Mouse (Mus musculus): Measurements from ENCODE around the gene Ptgir. TPM values are rescaled to one million over a fixed set of nuclear protein-coding genes. Genes with fewer than 3 reads are reported as not detected.
A peak's percentile ranks its signal among the peaks of the same experiment; 100 is the strongest.

Gene Ptgir
- polyA plus RNA-seq, 1 experiment from 2014 or later: 1.1 TPM

DNA sequence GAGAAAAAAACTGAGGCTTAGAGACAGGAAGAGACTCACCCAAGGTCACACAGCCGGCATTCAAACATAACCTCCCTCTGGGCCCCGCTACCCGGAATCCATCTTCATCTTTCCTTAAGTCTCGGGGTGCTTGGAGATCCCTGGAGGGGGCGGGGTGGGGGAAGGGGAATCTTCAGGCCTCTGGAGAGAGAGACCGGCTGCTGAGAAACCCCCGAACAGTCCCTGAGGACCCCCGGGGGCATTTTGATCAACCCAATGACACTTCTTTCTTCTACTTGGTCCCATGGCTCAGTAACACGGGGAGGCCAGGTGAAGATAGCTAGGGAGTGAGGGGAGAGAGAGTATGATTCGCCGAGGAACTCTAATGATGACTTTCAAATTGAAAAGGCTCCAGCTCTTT, 30.3 kb upstream of the Ptgir start:
- peak overlapping the region; percentile 83 for H3K4me2 ChIP-seq
- H3K27ac ChIP-seq: peak overlapping the region; percentile 96
- H3K4me1 ChIP-seq (replicated peaks): peaks cover 28% of the 10 kb centered on the region
- peak overlapping the region; percentile 88 for H3K4me3 ChIP-seq (replicated peaks)
- ATAC-seq (ENCODE audit: insufficient number of reproducible peaks, insufficient read depth, low FRiP score, low TSS enrichment, low read depth): no peak
- WGBS: 5% methylated on average over 11 of the region's 11 CpGs
- H3K27me3 ChIP-seq: no peaks in the 10 kb centered on the region
- H3K9me3 ChIP-seq: no peaks in the 10 kb centered on the region
- H3K9ac ChIP-seq (replicated peaks): peak overlapping the region; percentile 92
- peaks cover 31% of the 10 kb centered on the region for H3K36me3 ChIP-seq

DNA sequence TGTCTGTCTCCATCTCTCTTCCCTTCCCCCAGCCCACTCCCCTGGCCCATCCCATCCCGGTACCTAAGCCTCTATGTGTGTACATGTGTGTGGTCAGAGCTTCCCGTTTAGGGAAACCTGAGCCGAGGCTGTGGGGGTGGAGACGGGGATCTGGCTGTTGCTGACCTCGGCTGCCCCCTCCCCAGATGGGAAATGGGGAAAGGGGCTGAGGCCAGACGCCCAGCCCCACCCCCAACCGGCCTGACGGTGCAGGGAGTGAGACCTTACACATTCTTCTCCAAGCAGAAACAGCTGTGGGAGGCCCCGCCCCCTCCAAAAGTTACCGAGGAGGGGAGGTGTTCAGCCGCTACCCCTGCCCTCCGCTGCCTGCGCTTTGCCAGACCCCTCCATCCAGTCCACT, 29.7 kb upstream of the Ptgir start:
- Histone ChIP-seq H3K36me3 (peaks cover 31% of the 10 kb centered on the region), H3K4me3 (replicated peaks) (peak overlapping the region; percentile 88), H3K4me2 (peak overlapping the region; percentile 83), H3K27ac (peak overlapping the region; percentile 96), H3K9ac (replicated peaks) (peak overlapping the region; percentile 92), H3K9me3 (no peaks in the 10 kb centered on the region), H3K27me3 (no peaks in the 10 kb centered on the region), H3K4me1 (replicated peaks) (peaks cover 28% of the 10 kb centered on the region)
- ATAC-seq (ENCODE audit: insufficient number of reproducible peaks, insufficient read depth, low FRiP score, low TSS enrichment, low read depth): peak; percentile 61
- WGBS: 1% methylated on average over 13 of the region's 13 CpGs

GRCm38 (mm10) chr7:16877717-16878116, 28.6 kb upstream of the Ptgir start:
- Histone ChIP-seq H3K27me3 (no peaks in the 10 kb centered on the region), H3K4me3 (replicated peaks) (no peak overlapping the region), H3K9me3 (0 out of 2 replicates have a peak, but pooled peaks cover 5% of the 10 kb centered on the region), H3K36me3 (peaks cover 37% of the 10 kb centered on the region), H3K4me2 (peak overlapping the region; percentile 83; the same call in 1 of the 2 replicates), H3K9ac (replicated peaks) (no peak overlapping the region), H3K4me1 (replicated peaks) (peaks cover 28% of the 10 kb centered on the region), H3K27ac (no peak overlapping the region)
- no peak for ATAC-seq (ENCODE audit: insufficient number of reproducible peaks, insufficient read depth, low FRiP score, low TSS enrichment, low read depth)
- 78% methylated on average over 3 of the region's 3 CpGs for WGBS

DNA sequence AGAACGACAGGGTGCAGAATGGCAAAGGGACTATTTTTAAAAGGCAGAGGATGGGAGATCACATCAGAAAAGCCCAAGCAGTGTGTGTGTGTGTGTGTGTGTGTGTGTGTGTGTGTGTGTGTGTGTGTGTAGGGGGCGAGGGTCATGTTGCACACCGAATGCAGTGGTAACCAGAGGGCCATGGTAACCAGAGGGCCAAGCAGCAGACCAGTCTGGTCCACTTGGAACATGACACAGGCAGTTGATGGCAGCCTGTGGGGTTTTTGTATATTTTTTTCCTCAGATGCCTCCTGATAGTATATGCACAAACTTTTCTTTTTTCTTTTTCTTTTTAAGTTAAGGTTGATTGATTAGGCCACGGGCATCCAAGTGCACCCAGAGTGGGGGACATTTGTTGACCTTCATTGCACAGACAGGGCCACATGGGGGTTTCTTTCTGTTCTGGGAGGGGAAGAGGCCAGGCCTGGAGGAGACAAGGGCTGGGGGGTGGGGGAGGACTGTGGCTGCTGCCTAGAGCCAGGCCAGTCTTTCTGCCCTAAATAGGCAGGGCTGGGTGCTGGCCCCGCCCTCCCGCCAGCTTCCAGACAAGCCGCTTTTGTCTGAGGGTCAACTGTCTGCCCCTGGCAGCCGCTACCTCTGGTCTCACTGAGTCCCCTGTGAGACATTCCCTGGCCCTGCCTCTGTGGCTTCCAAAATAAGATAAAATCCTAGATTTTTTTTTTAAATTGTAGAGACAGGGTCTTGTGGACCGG, 26.3 kb upstream of the Ptgir start:
- Histone ChIP-seq H3K4me3 (replicated peaks) (0 out of 2 replicates have a peak overlapping the region, but pooled peaks have one; percentile 9), H3K4me1 (replicated peaks) (peaks cover 28% of the 10 kb centered on the region), H3K4me2 (peak overlapping the region; percentile 39), H3K9me3 (peaks cover 11% of the 10 kb centered on the region), H3K9ac (replicated peaks) (0 out of 2 replicates have a peak overlapping the region, but pooled peaks have one; percentile 18), H3K36me3 (peaks cover 60% of the 10 kb centered on the region), H3K27me3 (0 out of 2 replicates have a peak, but pooled peaks cover 7% of the 10 kb centered on the region), H3K27ac (peak overlapping the region; percentile 95)
- ATAC-seq (ENCODE audit: insufficient number of reproducible peaks, insufficient read depth, low FRiP score, low TSS enrichment, low read depth): 0 out of 2 replicates have a peak, but pooled peaks have one; percentile 8
- WGBS: 17% methylated on average over 9 of the region's 9 CpGs

DNA sequence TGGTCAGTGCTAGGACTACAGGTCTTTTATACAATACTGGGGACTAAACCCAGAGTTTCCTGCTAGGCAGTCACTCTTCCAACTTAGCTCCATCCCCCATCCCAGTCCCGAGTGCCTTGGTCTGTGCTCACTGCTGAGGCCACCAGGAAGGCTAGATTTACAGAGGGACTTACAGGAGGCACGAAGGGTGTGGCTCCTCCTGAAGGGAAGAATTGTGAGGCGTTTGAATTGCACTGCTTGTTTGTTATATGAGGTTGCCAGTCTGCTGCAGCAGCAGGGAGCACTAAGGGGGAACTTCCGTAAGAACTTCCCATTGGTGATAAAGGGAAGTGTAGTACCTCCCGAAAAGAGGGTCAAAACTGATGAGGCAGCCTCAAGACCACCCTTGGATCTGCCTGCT, 25.7 kb upstream of the Ptgir start:
- H3K27me3 ChIP-seq: 0 out of 2 replicates have a peak, but pooled peaks cover 11% of the 10 kb centered on the region
- peaks cover 28% of the 10 kb centered on the region for H3K4me1 ChIP-seq (replicated peaks)
- WGBS: 13% methylated on average over 5 of the region's 5 CpGs
- H3K4me2 ChIP-seq: peak overlapping the region; percentile 39
- ATAC-seq (ENCODE audit: insufficient number of reproducible peaks, insufficient read depth, low FRiP score, low TSS enrichment, low read depth): no peak
- H3K4me3 ChIP-seq (replicated peaks): 0 out of 2 replicates have a peak overlapping the region, but pooled peaks have one; percentile 9
- peak overlapping the region; percentile 23; the same call in 1 of the 2 replicates for H3K9ac ChIP-seq (replicated peaks)
- peaks cover 17% of the 10 kb centered on the region for H3K9me3 ChIP-seq
- H3K27ac ChIP-seq: peak overlapping the region; percentile 95
- peaks cover 66% of the 10 kb centered on the region for H3K36me3 ChIP-seq

DNA sequence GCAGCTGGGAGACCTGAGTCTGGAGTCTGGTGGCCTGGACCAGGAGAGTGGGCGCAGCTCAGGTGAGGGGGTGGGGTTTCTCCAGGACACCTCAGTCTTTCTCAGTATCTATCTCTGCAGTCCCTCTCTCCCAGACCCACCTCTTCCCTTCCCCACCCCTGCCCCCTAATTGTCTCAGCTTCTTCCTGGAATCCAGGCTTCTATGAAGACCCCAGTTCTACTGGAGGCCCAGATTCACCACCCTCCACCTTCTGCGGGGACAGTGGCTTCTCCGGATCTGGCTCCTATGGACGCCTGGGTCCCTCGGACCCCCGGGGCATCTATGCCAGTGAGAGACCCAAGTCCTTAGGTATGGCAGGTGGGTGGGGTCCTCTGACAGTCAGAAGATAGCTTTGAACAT, 23.1 kb upstream of the Ptgir start:
- 88% methylated on average over 6 of the region's 6 CpGs for WGBS
- Histone ChIP-seq H3K4me1 (replicated peaks) (peaks cover 22% of the 10 kb centered on the region), H3K9ac (replicated peaks) (no peak overlapping the region), H3K27ac (no peak overlapping the region), H3K27me3 (peaks cover 17% of the 10 kb centered on the region; the same call in 1 of the 2 replicates), H3K9me3 (peaks cover 26% of the 10 kb centered on the region), H3K4me2 (no peak overlapping the region), H3K4me3 (replicated peaks) (no peak overlapping the region), H3K36me3 (peaks cover 88% of the 10 kb centered on the region)
- ATAC-seq (ENCODE audit: insufficient number of reproducible peaks, insufficient read depth, low FRiP score, low TSS enrichment, low read depth): no peak

- ATAC-seq (ENCODE audit: insufficient number of reproducible peaks, insufficient read depth, low FRiP score, low TSS enrichment, low read depth): no peak
- WGBS: 52% methylated on average over 4 of the region's 4 CpGs
- peaks cover 17% of the 10 kb centered on the region; the same call in 1 of the 2 replicates for H3K27me3 ChIP-seq
- no peak overlapping the region for H3K9ac ChIP-seq (replicated peaks)
- no peak overlapping the region for H3K27ac ChIP-seq
- H3K4me1 ChIP-seq (replicated peaks): peaks cover 16% of the 10 kb centered on the region
- peaks cover 26% of the 10 kb centered on the region for H3K9me3 ChIP-seq
- no peak overlapping the region for H3K4me3 ChIP-seq (replicated peaks)
- H3K36me3 ChIP-seq: peaks cover 88% of the 10 kb centered on the region
- H3K4me2 ChIP-seq: no peak overlapping the region
These were observed 22.0 kb upstream of the Ptgir start for GRCm38 (mm10) chr7:16884334-16884733.

- 22% methylated on average over 76 of the region's 95 CpGs for WGBS
- peaks cover 15% of the 10 kb centered on the region for H3K4me1 ChIP-seq (replicated peaks)
- H3K36me3 ChIP-seq: peaks cover 87% of the 10 kb centered on the region
- peaks cover 26% of the 10 kb centered on the region for H3K9me3 ChIP-seq
- no peak overlapping the region for H3K9ac ChIP-seq (replicated peaks)
- H3K4me3 ChIP-seq (replicated peaks): peak overlapping the region; percentile 29
- H3K27ac ChIP-seq: peak overlapping the region; percentile 41; the same call in 1 of the 2 replicates
- ATAC-seq (ENCODE audit: insufficient number of reproducible peaks, insufficient read depth, low FRiP score, low TSS enrichment, low read depth): no peak
- peak overlapping the region; percentile 36 for H3K4me2 ChIP-seq
- peaks cover 17% of the 10 kb centered on the region; the same call in 1 of the 2 replicates for H3K27me3 ChIP-seq
These were observed 21.0 kb upstream of the Ptgir start for GRCm38 (mm10) chr7:16885271-16885776.

DNA sequence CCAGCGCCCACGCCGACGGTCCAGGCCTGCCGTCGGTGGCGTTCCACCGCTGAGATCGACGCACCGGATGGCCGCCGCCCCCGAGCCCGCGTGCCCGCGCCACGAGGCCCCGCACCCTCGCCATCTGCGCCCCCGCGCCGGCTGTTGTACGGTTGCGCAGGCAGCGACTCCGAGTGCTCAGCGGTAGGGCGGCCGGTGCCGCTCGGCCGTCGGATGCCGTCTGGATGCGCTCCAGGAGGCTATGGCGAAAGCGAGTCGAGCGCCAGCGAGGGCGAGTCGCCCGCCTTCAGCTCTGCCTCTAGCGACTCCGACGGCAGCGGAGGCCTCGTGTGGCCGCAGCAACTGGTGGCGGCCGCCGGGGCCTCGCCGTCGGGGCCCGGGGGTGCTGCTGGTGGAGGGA, 20.4 kb upstream of the Ptgir start:
- peaks cover 26% of the 10 kb centered on the region for H3K9me3 ChIP-seq
- no peak overlapping the region for H3K9ac ChIP-seq (replicated peaks)
- peak overlapping the region; percentile 29 for H3K4me3 ChIP-seq (replicated peaks)
- no peak overlapping the region for H3K4me2 ChIP-seq
- WGBS: 56% methylated on average over 59 of the region's 59 CpGs
- peaks cover 15% of the 10 kb centered on the region for H3K4me1 ChIP-seq (replicated peaks)
- ATAC-seq (ENCODE audit: insufficient number of reproducible peaks, insufficient read depth, low FRiP score, low TSS enrichment, low read depth): no peak
- H3K27ac ChIP-seq: 0 out of 2 replicates have a peak overlapping the region, but pooled peaks have one; percentile 17
- peaks cover 85% of the 10 kb centered on the region for H3K36me3 ChIP-seq
- H3K27me3 ChIP-seq: peaks cover 17% of the 10 kb centered on the region; the same call in 1 of the 2 replicates

DNA sequence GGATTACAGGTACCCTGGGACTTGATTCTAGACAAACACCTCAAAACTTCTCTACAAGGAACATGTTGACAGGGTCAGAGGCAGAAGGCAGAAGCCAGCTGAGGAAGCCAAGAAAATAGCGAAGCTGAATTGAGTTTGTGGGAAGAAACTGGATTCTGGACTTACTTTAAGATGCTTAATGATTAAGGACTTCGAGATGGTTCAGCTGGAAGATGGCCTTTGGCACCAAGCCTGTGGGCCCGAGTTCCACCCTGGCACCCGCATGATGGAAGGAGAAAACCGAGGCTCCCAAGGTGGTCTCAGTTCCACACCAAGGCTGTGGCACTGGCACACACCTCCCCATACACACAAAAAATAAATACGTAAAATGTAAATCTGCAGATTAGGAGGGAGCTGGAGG, 15.8 kb upstream of the Ptgir start:
- ATAC-seq (ENCODE audit: insufficient number of reproducible peaks, insufficient read depth, low FRiP score, low TSS enrichment, low read depth): no peak
- Histone ChIP-seq H3K27me3 (peaks cover 13% of the 10 kb centered on the region; the same call in 1 of the 2 replicates), H3K4me2 (peak overlapping the region; percentile 68), H3K4me3 (replicated peaks) (peak overlapping the region; percentile 40), H3K4me1 (replicated peaks) (peaks cover 58% of the 10 kb centered on the region), H3K36me3 (peaks cover 39% of the 10 kb centered on the region), H3K9ac (replicated peaks) (peak overlapping the region; percentile 45), H3K9me3 (peaks cover 10% of the 10 kb centered on the region), H3K27ac (peak overlapping the region; percentile 98)
- 11% methylated on average over 6 of the region's 6 CpGs for WGBS

GRCm38 (mm10) chr7:16890944-16891343, 15.3 kb upstream of the Ptgir start:
- Histone ChIP-seq H3K27me3 (peaks cover 9% of the 10 kb centered on the region; the same call in 1 of the 2 replicates), H3K4me1 (replicated peaks) (peaks cover 59% of the 10 kb centered on the region), H3K9me3 (peaks cover 6% of the 10 kb centered on the region), H3K4me2 (peak overlapping the region; percentile 68), H3K36me3 (peaks cover 35% of the 10 kb centered on the region), H3K27ac (peak overlapping the region; percentile 98), H3K9ac (replicated peaks) (peak overlapping the region; percentile 45), H3K4me3 (replicated peaks) (peak overlapping the region; percentile 40)
- peak; percentile 79 for ATAC-seq (ENCODE audit: insufficient number of reproducible peaks, insufficient read depth, low FRiP score, low TSS enrichment, low read depth)
- WGBS: 0% methylated on average over 23 of the region's 23 CpGs
